Comparison of ENCODE assay signal across 8 mouse cellular contexts in the genomic region with DNA sequence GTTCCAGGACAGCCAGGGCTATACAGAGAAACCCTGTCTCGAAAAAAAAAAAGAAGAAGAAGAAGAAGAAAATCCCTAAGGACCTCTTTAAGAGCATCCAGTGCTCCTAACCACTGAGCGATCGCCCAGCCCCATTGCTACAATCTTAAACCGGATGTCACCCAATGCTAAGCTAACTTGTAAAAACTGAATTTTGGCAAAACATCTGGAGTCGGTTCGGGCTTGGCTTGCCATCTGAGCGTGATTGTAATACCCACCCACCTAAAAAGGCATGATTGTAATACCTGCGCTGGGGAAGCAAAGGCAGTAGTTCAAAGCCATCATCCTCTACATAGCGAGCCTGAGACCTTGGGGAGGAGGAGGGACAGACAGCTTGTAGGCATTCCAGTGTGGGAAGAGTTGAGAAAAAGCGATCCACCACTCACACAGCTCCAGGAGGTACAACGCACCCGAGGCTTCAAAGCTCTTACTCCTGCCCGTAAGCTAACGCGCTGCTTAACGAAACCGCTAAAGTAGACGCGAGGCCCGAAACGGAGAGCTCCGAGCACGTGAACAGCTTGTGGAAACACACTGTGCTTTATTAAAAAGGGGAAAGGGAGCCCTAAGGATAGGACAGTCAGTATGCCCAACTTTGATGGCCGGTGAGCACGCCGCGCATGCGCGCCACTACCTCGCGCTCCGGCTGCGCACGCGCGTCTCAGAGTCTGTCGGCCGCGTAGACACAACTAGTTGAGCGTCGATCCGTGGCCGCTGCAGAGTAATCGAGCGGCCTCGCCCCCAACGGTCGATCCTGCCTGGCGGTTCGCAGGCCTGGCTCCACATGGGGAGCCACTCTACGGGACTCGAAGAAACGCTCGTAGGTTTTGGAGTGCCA. TPM values are rescaled to one million over a fixed set of nuclear protein-coding genes. Genes with fewer than 3 reads are reported as not detected.
DNase-seq lines count a peak whose midpoint lies in the region; ATAC-seq and TF ChIP-seq lines count a peak whose summit lies in the region.

TSS of gene Pomt1 (plus strand) at position 705 of the 874 bp plus-strand sequence.

- H3K27me3 ChIP-seq in G1E (ENCODE audit: insufficient read depth, low read length), result no peaks in the 10 kb centered on the region
- no peaks in the 10 kb centered on the region for H3K27me3 ChIP-seq in forebrain, postnatal 0 days (ENCODE audit: insufficient read depth, low read length)
- no peaks in the 10 kb centered on the region for H3K27me3 ChIP-seq in lung, embryonic 15.5 days

- H3K4me1 ChIP-seq in G1E (ENCODE audit: insufficient read depth, low read depth, low read length), result peaks cover 32% of the 10 kb centered on the region
- 0 out of 2 replicates have a peak, but pooled peaks cover 9% of the 10 kb centered on the region for H3K4me1 ChIP-seq in forebrain, postnatal 0 days (ENCODE audit: insufficient read depth)
- H3K4me1 ChIP-seq in lung, embryonic 15.5 days, result peaks cover 23% of the 10 kb centered on the region

- no peak for TF ChIP-seq CTCF in G1E (IDR thresholded peaks at IDR 0.05; ENCODE audit: low read depth, low read length)
- TF ChIP-seq CTCF in forebrain, postnatal 0 days (IDR thresholded peaks at IDR 0.05; ENCODE audit: low read depth), result peak; percentile 26; the same call in 1 of the 2 replicates

- peak; percentile 71; the same call in 1 of the 2 replicates for ATAC-seq in G1E (ENCODE audit: extremely low read depth, insufficient number of reproducible peaks, low FRiP score, poor library complexity, severe bottlenecking)
- peak; percentile 94 for ATAC-seq in forebrain, postnatal 0 days
- peak; percentile 92 for ATAC-seq in lung, embryonic 15.5 days (ENCODE audit: borderline replicate concordance, extremely low read depth, low FRiP score, low TSS enrichment)

- peak within 1 kb of the TSS; percentile 79 for H3K4me3 ChIP-seq in G1E (ENCODE audit: low read depth, low read length)
- H3K4me3 ChIP-seq in forebrain, postnatal 0 days (ENCODE audit: low read depth, low read length), result peak within 1 kb of the TSS; percentile 66
- H3K4me3 ChIP-seq in lung, embryonic 15.5 days, result peak within 1 kb of the TSS; percentile 73

- H3K4me2 ChIP-seq in forebrain, postnatal 0 days (ENCODE audit: low read depth), result peak within 1 kb of the TSS; percentile 57
- peak within 1 kb of the TSS; percentile 71 for H3K4me2 ChIP-seq in lung, embryonic 15.5 days

- H3K27ac ChIP-seq in forebrain, postnatal 0 days (ENCODE audit: low read depth, low read length), result peak within 1 kb of the TSS; percentile 78
- peak within 1 kb of the TSS; percentile 89 for H3K27ac ChIP-seq in lung, embryonic 15.5 days

- H3K9me3 ChIP-seq in G1E (replicated peaks), result no peaks in the 10 kb centered on the region
- H3K9me3 ChIP-seq in forebrain, postnatal 0 days (ENCODE audit: low read length), result no peaks in the 10 kb centered on the region
- H3K9me3 ChIP-seq in lung, embryonic 15.5 days, result no peaks in the 10 kb centered on the region

- peak; percentile 93 for DNase-seq in G1E (ENCODE audit: low spot score)
- DNase-seq in cerebellum, adult 18-20 months, result peak; percentile 85 to 95
- peak; percentile 99 for DNase-seq in forebrain, postnatal 0 days
- DNase-seq in heart, postnatal 4 days, result peak; percentile 93
- DNase-seq in layer of hippocampus, adult 8-10 months (ENCODE audit: low spot score in 2 of 2), result peak; percentile 84 to 94
- peak; percentile 88 for DNase-seq in ovary, adult 18-20 months (ENCODE audit: low spot score)
- DNase-seq in thymus, postnatal 0 days (ENCODE audit: low spot score), result peak; percentile 97

- H3K9ac ChIP-seq in forebrain, postnatal 0 days, result peak within 1 kb of the TSS; percentile 68
- peak within 1 kb of the TSS; percentile 54 for H3K9ac ChIP-seq in lung, embryonic 15.5 days

- peaks cover 72% of the 10 kb centered on the region for H3K36me3 ChIP-seq in G1E (replicated peaks)
- peaks cover 40% of the 10 kb centered on the region for H3K36me3 ChIP-seq in forebrain, postnatal 0 days (ENCODE audit: insufficient read depth)
- peaks cover 38% of the 10 kb centered on the region for H3K36me3 ChIP-seq in lung, embryonic 15.5 days

- under 1% methylated on average over 54 of the region's 54 CpGs for WGBS in forebrain, postnatal 0 days
- WGBS in lung, embryonic 15.5 days, result under 1% methylated on average over 54 of the region's 54 CpGs

RNA-seq across cellular contexts. Expression of gene Pomt1, which starts in this region (rescaled TPM):
- 25.8 and 31.8 TPM in 2 replicates for total RNA-seq in G1E (2014; fragmentation: Nextera tagmentation)
- 15.0 and 17.7 TPM in 2 replicates for total RNA-seq in G1E (2017)
- polyA plus RNA-seq in G1E (2012), result 12.3 and 12.8 TPM in 2 replicates
- total RNA-seq in forebrain, postnatal 0 days (2014; rRNA removed), result 34.5 and 38.5 TPM in 2 replicates
- polyA plus RNA-seq in forebrain, postnatal 0 days (2015; fragmentation: Nextera tagmentation; extraction: Ambion mirVana), result 16.2 and 19.8 TPM in 2 replicates
- 10 to 100 TPM; 18.0 to 19.1 TPM for total RNA-seq in heart, postnatal 4 days (2021)
- 10 to 100 TPM; 21.4 to 31.1 (median 26.2) TPM for total RNA-seq in layer of hippocampus, adult 8-10 months (2022)
- polyA plus RNA-seq in lung, embryonic 15.5 days (2015; fragmentation: Nextera tagmentation; extraction: Ambion mirVana), result 19.4 and 24.4 TPM in 2 replicates
- 13.2 and 15.6 TPM in 2 replicates for polyA plus RNA-seq in thymus, postnatal 0 days (2015; fragmentation: Nextera tagmentation; extraction: Ambion mirVana)

Comparison
In these comparisons a context has a peak if more than half of its experiments do, and no peak if none do; other contexts are left out.
1. Peak in every context shown above with its lines: DNase-seq, ATAC-seq, H3K4me3 ChIP-seq and H3K27ac ChIP-seq.